Mouse (Mus musculus) heart, adult 11 months (tissue): Measurements from ENCODE around the gene Ppp1ca.

Experiments
- DNase-seq: peaks from one replicate; pipeline ENCODE4 v3.0.0; 2022

The Ppp1ca gene

DNA sequence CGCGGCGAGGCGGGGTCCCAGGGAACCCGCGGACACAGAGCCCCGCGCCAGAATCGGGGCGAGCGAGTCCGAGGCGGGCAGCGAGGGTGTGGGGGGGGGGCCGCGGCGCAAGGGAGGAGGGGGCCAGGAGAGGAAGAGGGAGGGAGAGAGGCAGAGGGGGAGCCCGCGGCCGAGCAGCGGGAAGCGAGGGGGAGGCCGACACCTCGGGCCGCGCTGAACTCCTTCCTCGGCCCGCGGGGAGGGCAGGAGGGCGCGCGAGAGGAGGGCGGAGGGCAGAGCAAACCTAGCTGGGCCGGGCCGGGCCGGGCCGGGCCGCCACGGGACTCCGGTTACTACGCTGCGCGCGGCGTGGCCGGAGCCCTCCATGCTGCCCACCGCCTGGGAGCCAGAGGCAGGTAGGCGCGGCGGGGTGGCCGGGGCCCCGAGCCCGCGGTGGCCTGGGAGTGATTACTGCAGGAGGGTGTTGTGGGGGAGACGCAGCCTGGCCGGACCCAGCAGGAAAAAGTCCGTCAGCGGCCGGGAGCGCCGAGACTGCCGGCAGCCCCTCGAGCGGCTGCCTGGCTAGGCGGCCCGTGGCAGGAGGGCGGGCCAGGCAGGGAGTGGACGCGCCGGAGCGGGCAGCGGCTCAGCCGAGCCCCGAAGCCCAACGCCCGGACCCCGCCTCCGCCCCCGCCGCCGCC lies 23.0 kb downstream of the Ppp1ca start:
- peak; percentile 93 for DNase-seq

DNA sequence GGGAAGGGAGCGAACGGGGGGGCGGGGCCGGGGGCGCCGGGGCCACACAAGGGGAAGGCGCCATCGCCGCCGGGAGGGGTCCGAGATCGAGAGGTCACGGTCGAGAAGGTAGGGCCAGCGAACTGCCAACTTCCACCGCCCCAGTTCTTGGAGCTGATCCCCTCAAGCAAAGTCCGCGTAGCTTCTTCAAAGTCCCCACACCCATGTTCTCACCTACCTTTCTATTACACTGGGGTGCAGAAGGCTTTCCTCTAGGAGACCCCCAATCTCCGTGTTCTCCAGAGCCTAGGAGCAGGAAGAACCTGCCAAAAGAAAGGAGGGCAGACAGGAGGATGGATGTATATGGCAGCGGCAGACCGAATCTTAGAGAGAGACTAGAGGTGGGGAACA lies 23.6 kb downstream of the Ppp1ca start:
- DNase-seq = peak; percentile 93

DNA sequence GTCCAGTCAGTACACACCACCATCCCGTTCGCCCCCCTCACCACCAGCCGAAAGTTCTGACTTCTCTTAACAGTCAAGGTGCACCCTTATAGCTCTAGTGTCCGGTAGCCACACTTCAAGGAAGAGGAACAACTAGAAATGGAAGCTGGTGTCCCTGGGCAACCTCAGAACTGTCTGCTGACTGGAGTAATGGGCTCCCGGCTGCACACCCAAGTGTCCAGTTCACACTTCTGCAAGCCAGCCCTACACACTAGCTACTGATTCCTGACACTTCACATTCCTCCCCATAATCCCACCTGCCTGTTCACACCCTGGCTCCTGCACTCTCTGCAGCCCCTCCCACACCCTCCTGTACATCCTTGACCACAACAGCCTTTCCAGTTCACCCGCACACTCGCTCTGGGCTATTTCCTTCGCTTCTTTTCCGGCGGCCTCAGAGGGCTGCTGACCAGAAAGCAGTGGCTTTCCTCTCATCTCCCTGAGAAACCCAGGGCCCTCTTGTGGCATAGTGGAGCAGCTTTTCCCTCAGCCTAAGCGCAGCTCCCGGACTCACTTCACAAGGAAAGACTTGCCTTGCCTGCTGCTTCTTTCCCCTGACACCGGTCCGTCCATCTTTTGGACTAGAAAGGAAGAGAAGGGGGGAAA lies 24.3 kb downstream of the Ppp1ca start:
- peak; percentile 92 for DNase-seq

DNA sequence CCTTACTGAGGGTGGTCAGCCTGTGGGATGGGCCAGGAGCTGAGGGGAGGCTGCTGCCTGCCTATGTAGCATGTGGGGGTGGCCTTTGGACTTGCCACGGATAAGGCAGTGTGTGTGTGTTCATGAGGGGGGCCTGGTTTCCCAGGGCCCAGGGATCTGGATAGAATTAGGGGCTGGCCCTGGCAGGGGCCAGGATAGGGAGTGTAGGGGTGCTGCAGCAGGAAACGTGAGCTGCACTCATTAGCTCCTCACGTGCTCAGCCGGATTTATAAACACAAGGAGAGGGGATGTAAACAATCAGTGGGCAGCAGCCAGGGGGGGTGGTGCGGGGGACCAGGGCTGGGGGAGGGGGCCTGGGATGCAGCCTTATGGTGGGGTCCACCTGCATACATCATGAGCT lies 25.3 kb downstream of the Ppp1ca start:
- DNase-seq = no peak

DNA sequence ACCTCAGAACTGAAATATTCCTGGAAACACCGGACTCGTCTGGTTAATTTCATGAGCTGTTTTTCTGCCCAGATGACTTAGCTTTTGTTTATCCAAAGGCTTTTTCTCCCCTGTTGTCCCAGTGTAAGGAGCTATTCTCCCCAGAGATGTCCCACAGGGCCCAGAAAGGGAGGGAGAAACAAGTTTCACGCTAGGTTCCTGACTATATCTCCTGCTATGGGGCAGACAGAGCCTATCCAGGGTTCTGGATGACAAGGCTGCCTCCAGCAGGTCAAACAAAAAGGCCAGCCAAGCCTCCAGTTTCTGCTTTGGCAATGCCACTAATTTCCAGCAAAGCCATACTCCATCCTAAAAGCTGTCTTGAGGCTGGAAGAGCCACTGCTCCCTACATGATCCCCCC lies 26.0 kb downstream of the Ppp1ca start:
- DNase-seq = no peak

DNA sequence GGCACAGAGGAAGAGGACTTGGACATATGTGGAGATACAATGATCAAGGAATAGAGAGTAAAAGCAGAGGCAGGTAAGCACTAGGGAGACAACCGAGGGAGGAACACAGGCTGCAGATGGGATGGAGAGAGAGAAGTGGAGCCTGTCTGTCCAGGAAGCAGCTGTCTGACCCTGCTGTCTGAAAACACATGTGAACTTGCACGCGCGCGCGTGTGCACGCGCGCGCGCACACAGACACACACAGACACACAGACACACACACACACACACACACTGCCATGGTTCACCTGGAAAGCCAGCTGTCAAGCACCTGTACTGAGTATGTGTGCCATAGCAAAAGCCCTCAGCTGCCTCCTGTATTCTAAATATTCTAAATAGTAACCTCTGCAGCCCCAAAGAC lies 26.4 kb downstream of the Ppp1ca start:
- no peak for DNase-seq

DNA sequence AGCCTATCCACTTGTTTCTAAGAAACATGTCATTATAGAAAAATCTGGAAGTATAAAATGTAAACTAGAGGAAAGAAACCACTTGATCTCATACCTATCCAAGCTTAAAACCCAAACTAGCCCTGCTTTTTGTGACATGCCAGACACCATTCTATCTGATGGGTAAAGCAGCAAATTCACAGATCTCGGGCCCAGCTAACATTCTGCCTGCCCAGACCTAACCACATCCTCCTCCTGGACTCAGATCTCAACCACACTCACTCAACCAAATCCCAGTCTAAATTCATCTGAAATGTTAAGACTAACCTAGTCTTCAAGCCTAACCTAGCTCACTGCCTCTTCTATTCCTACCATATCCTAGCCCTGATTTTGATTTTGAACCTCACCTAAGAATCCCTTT lies 26.9 kb downstream of the Ppp1ca start:
- DNase-seq = peak; percentile 87

DNA sequence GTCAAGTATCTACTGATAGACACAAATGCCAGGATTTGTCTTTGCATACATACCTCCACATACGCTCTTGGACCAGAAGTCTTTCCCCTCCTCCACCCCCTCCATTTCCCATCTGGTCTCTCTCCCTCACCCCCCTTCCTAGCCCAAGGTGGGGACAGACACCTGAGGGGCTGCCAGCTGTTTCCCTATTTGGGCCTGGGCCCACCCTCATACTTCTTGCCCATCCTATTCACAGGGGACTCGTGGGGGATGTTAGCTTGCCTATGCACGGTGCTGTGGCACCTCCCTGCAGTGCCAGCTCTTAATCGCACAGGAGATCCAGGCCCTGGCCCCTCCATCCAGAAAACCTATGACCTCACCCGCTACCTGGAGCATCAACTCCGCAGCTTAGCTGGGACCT lies 28.1 kb downstream of the Ppp1ca start:
- DNase-seq = peak; percentile 91

DNA sequence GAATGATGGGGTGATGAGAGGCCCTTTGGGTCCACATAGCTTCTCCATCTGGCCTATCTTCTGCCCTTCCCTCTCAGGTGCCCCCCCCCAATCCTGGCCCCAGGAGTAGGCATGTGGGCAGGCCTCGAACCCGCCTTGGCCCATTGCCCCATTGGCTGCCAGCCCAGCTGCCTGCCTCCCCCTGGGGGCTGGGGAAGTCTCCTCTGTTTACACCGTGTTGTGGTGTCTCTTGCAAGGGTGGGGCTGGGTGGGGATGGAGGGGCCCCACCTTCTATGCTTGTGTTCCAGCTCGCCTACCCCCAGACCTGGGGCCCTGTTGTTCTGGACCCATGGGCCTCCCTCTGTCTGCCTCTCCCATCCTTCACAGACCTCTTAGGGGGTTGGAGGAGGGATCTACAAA lies 28.6 kb downstream of the Ppp1ca start:
- peak; percentile 90 for DNase-seq

DNA sequence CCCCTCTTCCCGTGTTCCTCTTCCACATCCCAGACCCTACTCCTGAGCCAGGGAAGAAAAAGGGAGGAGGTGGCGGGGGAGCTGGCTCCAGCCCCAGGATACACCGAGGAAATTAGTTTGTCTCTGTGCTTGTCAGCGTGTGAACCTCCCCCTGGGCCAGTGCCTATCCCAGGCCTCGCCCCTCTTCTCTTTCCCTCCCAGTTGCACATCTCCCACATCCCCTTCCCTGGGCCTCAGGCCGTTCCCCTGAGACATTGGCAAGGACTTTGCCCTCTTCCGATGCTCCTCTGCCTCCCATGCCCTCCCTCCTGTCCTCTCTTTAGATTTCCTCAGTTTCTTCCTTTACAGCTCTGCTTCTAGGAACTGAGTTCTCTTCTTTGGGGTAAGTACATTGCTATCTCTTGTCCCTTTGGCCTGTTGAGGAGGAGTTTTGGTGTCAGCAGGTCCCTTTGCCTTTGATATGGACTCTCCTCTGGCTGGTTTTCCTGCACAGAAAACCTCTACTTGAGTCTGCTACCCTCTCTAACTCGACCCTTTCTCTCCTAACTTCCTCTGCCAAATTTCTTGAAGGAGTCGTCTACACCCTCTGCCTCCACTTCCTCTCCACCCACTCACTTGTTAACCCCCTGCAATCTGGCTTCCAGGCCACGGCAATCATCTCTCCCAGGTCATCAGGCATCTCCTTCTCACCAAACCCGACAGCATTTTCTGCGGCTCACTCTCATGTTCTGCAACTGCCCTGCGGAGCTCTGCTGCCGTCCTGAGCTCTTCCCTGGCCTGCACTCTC lies 29.3 kb downstream of the Ppp1ca start:
- DNase-seq = peak; percentile 95

DNA sequence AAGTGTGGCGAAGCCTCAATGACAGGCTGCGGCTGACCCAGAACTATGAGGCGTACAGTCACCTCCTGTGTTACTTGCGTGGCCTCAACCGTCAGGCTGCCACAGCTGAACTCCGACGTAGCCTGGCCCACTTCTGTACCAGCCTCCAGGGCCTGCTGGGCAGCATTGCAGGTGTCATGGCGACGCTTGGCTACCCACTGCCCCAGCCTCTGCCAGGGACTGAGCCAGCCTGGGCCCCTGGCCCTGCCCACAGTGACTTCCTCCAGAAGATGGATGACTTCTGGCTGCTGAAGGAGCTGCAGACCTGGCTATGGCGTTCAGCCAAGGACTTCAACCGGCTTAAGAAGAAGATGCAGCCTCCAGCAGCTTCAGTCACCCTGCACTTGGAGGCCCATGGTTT lies 30.3 kb downstream of the Ppp1ca start:
- peak; percentile 91 for DNase-seq

DNA sequence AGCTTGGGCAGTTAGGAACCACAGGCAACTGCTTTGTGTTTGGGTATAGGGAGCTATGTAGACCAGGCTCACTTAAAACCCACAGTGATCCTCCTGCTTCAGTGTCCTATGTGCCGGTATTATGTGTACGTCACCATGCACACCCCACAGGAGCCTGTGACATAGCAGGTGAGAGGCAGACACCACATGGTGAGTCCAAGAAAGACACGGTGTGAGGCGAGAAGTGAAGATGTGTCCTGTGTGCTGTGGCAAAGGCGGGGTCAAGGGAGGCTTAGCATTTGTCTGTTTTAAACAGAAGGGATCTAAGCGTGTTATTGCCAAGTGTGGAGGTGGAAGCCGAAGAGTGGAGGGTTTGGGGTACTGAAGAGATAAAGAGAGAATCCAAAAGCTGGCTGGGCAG lies 34.9 kb downstream of the Ppp1ca start:
- peak; percentile 88 for DNase-seq

DNA sequence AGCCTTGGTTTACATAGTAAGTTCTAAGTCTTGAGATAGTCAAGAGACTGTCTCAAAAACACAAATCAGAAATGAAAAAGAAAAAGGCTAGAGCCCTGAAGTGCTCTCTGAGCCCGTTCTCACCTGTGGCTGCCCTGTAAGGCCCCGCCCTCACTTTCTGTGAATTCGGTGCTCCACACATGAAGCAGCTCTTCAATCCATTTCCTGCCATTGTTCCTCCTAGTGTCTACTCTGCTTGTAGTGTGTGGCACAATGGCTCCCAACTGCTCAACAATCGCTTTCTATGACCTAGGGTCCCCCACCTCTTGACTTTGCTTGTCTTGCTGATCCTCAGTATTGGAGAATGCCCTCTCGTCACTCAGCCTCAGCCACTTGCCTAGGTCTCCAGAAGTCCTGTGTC lies 35.6 kb downstream of the Ppp1ca start:
- no peak for DNase-seq

DNA sequence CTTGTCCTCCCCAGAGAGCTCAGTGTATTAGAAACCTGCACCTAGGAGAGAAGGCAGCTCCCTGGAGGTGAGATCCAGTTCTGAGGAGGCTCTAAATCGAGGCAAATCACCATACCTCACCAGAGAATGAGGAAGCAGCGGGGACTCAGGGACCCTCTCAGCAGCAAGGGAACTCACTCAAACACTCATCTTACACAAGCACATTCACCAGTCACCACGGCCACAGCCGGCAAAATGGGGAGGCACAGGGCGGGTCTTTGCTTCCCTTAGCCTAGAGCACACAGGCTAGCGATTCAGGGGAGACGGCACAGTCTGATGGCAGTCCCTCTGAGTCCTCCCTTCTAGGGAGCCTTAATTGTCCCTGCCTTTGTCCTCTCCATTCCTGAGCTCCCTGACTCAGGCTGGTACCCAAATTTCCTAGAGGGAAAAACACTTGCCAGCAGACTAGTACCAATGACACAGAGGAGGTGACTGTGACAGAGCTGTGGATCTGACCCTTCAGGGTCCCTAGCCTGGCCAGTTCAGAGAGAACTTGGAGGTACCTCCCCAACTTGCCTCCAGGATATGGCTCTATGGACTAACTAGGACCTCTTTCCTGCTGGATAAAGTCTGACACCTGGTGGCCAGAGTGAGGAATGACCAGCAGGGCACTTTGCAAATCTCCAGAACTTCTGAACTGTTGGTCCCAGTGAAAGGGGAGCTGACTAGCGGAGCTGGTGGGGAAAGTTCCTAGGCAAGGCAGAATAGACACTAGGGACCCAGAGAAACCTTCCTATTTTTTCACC lies 36.2 kb downstream of the Ppp1ca start:
- DNase-seq = peak; percentile 96

DNA sequence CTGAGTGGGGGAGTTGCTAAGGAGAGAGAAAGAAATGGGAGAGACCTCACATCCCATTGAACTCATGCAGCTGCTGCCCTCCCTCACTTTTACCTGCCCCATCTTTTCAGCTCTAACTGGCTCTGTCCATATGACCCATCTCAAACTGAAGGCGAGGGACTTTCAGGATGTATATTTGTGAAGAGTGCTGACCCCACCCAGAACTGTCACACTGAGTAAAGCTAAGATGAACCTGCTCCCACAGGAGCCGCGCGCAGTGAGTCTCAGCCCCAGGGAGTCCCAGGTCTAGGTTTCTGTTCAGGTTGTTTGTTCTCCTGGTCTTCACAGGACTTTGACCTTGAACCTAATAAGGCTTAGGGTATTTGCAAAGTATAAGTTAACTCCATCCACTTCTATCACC lies 37.0 kb downstream of the Ppp1ca start:
- DNase-seq = peak; percentile 88

DNA sequence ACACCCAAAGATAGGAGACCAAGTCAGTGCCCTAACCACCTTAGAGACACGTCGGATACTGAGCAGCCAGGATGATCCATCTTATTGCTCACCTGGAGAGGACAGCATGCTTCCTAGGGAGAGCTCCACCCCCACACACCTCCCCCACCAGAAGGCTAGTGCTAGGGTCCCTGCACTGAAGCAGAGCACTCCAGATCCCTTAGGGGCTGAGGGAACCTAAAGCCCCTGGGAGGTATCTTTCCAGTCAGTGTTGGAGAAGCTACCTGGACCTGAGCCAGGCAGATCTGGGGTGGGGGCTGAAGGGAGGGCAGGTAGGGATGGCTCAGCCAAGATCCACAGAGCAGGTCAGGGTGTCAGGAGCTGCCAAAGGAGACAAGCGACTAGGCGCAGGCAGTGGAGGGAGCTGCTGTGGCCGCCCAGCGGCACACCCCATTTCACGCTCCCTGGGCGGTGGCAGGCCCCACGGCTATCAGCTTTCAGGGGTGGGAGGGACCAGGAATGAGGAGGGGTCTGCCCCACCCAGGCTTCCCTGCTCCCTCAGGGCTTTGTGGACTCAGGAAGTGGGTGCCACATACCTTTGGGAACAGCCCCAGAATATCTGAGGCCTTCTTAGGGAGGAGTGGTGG lies 37.7 kb downstream of the Ppp1ca start:
- DNase-seq = peak; percentile 95

DNA sequence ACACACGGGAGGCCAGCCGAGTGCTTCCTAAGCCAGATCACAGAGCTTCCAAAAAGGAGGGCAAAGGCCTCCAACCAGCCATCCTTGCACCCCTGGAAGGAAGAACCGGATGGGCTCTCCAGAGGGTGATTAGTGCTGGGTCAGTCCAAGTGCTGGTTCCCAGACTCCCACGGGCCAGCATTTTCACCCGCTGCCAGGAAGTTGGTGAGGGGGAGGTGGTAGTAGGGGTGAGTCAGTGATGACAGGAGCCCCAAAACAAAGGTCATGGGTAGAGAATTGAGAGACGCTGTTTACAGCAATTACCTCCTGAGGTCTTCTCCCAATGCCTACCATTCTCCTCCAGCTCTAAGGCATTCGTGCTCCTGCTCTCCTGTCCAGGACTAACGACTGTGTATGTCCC lies 38.5 kb downstream of the Ppp1ca start:
- peak; percentile 97 for DNase-seq

DNA sequence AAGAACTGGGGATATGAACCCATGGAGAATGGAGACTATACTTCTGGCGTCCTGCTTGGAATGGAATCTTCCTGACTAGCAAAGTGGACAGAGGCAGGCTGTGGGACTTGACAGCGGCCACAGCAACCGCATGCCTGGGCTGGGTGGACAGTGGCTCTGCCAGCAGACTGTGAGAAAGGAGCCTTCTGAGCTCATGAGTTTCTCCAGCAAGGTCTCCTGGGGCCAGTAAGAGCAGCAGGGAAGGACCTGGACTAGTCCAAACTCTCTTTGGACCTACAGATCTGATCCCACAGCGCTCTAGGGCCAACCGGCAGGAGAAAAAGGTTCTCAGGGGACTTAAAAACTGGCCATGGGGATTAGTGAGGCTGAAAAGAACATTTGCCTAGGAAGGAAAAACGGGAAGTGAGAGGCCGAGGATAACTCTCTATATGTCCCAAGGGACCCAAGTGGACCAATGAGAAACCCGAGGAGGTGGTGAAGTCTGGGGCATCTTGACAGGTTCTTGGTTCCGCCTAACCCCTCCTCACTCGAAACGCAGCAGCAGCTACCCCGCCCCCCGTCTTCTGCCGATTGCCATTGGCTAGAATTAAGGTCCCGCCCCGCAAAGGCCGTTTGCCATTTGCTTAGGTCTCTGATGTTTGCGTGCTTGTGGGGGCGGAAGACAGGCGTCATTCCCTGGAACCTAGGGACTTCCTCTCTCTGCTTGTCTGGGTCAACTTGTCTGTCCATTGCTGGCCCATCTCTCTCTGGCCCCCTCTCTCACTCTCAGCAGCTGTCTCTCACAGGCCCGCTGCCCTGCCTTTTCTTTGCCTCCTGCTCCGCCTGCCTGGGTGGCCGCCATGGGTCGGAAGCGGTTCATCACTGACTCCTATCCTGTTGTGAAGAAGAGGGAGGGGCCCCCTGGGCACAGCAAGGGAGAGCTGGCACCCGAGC lies 39.7 kb downstream of the Ppp1ca start, which contains the start of gene Pold4:
Gene Pold4 (plus strand): TSS at position 647 of the 933 bp plus-strand sequence.
- peak; percentile 100 for DNase-seq

DNA sequence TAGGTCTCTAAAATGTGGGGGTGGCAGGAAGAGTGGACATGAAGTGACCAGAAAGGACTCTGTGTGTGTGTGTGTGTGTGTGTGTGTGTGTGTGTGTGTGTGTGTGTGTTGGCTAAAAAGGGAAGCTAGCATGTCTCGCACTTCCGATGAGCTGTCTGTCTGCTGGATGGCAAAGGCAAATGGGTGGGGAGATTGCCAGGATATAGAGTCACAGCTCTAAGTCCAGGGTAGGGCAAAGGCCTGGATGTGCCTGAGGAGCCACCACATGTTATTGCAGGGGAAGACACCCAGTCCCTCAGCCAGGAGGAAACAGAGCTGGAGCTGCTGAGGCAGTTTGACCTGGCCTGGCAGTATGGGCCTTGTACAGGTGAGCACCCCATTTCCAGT lies 40.3 kb downstream of the Ppp1ca start:
- peak; percentile 97 for DNase-seq

DNA sequence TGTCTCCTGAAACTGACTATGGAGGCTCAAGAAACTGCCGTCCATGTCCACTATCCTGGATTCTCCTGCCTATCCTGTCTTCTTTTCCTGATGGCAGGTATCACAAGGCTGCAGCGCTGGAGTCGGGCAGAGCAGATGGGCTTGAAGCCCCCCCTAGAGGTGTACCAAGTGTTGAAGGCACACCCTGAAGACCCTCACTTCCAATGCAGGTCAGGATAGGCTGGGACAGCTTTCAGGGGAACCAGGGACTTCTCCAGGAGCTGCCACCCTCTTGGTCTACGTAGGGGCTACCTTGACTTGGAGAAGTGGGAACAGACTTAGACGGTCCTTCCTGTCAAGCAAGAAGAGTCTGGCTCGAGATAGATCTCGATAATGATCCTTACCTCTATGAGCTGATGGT lies 40.8 kb downstream of the Ppp1ca start:
- peak; percentile 94 for DNase-seq

DNA sequence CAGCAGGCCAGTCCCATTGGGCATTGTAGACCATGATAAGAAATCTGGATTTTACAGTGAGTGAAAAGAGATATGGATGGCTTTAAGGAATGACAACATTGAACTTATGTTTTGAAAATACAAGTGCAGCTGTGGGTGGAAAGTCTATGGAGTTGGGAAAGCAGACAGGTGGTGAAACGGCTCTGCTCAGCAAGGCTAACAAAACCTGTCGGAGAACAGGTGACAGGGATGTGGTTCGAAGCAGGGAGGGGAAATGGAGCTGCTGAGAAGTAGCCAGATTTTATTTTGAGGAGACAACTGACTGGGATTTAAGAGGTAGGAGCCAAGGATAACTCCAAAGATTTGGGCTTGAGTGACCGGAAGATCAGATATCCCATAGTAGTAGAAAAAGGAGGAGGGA lies 42.7 kb downstream of the Ppp1ca start:
- no peak for DNase-seq

DNA sequence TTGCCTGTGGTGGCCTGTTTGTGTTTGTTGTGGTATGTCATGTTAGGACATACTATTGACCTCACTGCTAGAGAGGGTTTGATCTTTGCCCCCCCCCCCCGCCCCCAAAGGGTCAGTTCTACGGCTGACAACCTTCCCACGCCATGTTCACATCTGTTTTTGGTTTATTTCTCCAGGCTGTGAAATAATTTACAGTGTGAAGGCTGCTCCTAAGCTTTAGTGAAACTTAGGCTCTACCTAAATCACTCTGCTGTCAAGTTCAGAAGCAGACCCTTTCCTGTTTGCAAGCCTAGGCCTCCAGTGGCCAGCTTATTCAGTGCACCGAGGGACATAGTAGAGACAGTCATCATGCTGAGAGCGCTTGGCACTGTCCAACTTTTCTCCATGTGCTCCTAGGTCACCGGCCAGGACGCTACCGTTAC lies 48.4 kb downstream of the Ppp1ca start:
- DNase-seq = peak; percentile 75
